Mouse (Mus musculus) stomach, postnatal 0 days (tissue): ENCODE results near the gene P3h4. TPM values are rescaled to one million over a fixed set of nuclear protein-coding genes. Genes with fewer than 3 reads are reported as not detected.

Source experiments
- ATAC-seq: fragments of 200-750 bp; cut with Nextera tagmentation; 2 replicates; pipeline ENCODE4 v1.8.0; 2017; ENCODE audit not compliant: low FRiP score, low TSS enrichment
- DNase-seq: peaks from one replicate; pipeline ENCODE4 v3.0.0-alpha.2; 2016; ENCODE audit warnings: low spot score
- H3K27ac ChIP-seq: fragments of 300-500 bp; sonication (generic); replicated peaks from 2 replicates; pipeline ENCODE4 v1.5.1; 2014; ENCODE audit warnings: mild to moderate bottlenecking, control low read depth
- H3K27me3 ChIP-seq: fragments of 300-500 bp; sonication (generic); 2 replicates; pipeline ENCODE4 v1.6.1; 2014; ENCODE audit warnings: low read length; ENCODE audit not compliant: control insufficient read depth, insufficient read depth
- H3K36me3 ChIP-seq: fragments of 300-500 bp; sonication (generic); 2 replicates; pipeline ENCODE4 v1.6.1; 2014; ENCODE audit warnings: low read length, mixed read lengths; ENCODE audit not compliant: control insufficient read depth, insufficient read depth
- H3K4me1 ChIP-seq: fragments of 300-500 bp; sonication (generic); replicated peaks from 2 replicates; pipeline ENCODE4 v1.6.1; 2014; ENCODE audit warnings: antibody characterized with exemption; ENCODE audit not compliant: control insufficient read depth, insufficient read depth
- H3K4me2 ChIP-seq: fragments of 300-500 bp; sonication (generic); replicated peaks from 2 replicates; pipeline ENCODE4 v1.6.1; 2014; ENCODE audit warnings: low read depth, mild to moderate bottlenecking, control low read depth, moderate library complexity
- H3K4me3 ChIP-seq: fragments of 300-500 bp; sonication (generic); 2 replicates; pipeline ENCODE4 v1.5.1; 2014; ENCODE audit warnings: low read depth, low read length, control low read depth
- H3K9ac ChIP-seq: fragments of 300-500 bp; sonication (generic); 2 replicates; pipeline ENCODE4 v1.6.1; 2014; ENCODE audit warnings: mild to moderate bottlenecking, low read length, control low read depth, mixed read lengths
- H3K9me3 ChIP-seq: fragments of 300-500 bp; sonication (generic); 2 replicates; pipeline ENCODE4 v1.6.1; 2016; ENCODE audit warnings: low read length; ENCODE audit not compliant: control insufficient read depth
- CTCF ChIP-seq: IDR thresholded peaks from 2 replicates; pipeline ENCODE4 v1.5.1; 2016; ENCODE audit warnings: antibody characterized with exemption, low read depth, mild to moderate bottlenecking, moderate library complexity
- EP300 ChIP-seq: optimal IDR thresholded peaks from 2 replicates; pipeline ENCODE3; 2016; ENCODE audit warnings: antibody characterized with exemption
- whole genome bisulfite sequencing: fragments of 180-500 bp; shearing (Covaris S2); extraction: QIAGEN DNeasy Blood & Tissue Kit; methylation state at CpG from one replicate; pipeline ENCODE4 v1.1.7; 2014; 5-methylcytosine and 5-hydroxymethylcytosine counted together
- polyA plus RNA-seq: library from polyadenylated mRNA; unstranded; fragments of >200 nt; fragmentation: Nextera tagmentation; extraction: Ambion mirVana; gene quantifications from 2 replicates; pipeline ENCODE4 v1.2.1, GENCODE M21; 2015

P3h4 gene
- polyA plus RNA-seq, 1 experiment from 2014 or later = 40.6 TPM

- no peak overlapping the region for H3K27ac ChIP-seq
- H3K9ac ChIP-seq = no peak overlapping the region
- TF ChIP-seq CTCF (no peak), EP300 (no peak)
- WGBS = 79% methylated on average over 4 of the region's 4 CpGs
- peaks cover 50% of the 10 kb centered on the region for H3K36me3 ChIP-seq
- no peaks in the 10 kb centered on the region for H3K9me3 ChIP-seq
- H3K4me1 ChIP-seq = no peaks in the 10 kb centered on the region
- no peak overlapping the region for H3K4me2 ChIP-seq
- no peak overlapping the region for H3K4me3 ChIP-seq
- ATAC-seq (0 out of 2 replicates have a peak, but pooled peaks have one; percentile 1), DNase-seq (no peak)
- H3K27me3 ChIP-seq = no peaks in the 10 kb centered on the region
These were observed 35.3 kb downstream of the P3h4 start for GRCm38 (mm10) chr11:100379311-100379710.

GRCm38 (mm10) chr11:100378446-100378845 is 36.2 kb downstream of the P3h4 start:
- no peaks in the 10 kb centered on the region for H3K9me3 ChIP-seq
- no peak overlapping the region for H3K27ac ChIP-seq
- 96% methylated on average over 5 of the region's 5 CpGs for WGBS
- DNase-seq (no peak), ATAC-seq (no peak)
- peaks cover 52% of the 10 kb centered on the region for H3K36me3 ChIP-seq
- no peaks in the 10 kb centered on the region for H3K27me3 ChIP-seq
- H3K4me2 ChIP-seq = no peak overlapping the region
- H3K4me1 ChIP-seq = no peaks in the 10 kb centered on the region
- no peak overlapping the region for H3K4me3 ChIP-seq
- H3K9ac ChIP-seq = no peak overlapping the region
- TF ChIP-seq CTCF (no peak), EP300 (no peak)

- H3K4me2 ChIP-seq = no peak overlapping the region
- H3K9me3 ChIP-seq = no peaks in the 10 kb centered on the region
- 95% methylated on average over 14 of the region's 14 CpGs for WGBS
- peaks cover 49% of the 10 kb centered on the region for H3K36me3 ChIP-seq
- H3K27me3 ChIP-seq = no peaks in the 10 kb centered on the region
- ATAC-seq (no peak), DNase-seq (no peak)
- H3K4me1 ChIP-seq = no peaks in the 10 kb centered on the region
- no peak overlapping the region for H3K9ac ChIP-seq
- no peak for TF ChIP-seq EP300
- H3K27ac ChIP-seq = no peak overlapping the region
- H3K4me3 ChIP-seq = no peak overlapping the region
These were observed 36.6 kb downstream of the P3h4 start for GRCm38 (mm10) chr11:100377989-100378388.

- H3K4me2 ChIP-seq = no peak overlapping the region
- no peak for ATAC-seq
- no peak overlapping the region for H3K4me3 ChIP-seq
- WGBS = 91% methylated on average over 21 of the region's 21 CpGs
- TF ChIP-seq CTCF (no peak), EP300 (no peak)
- H3K9ac ChIP-seq = no peak overlapping the region
- no peaks in the 10 kb centered on the region for H3K27me3 ChIP-seq
- no peak overlapping the region for H3K27ac ChIP-seq
- H3K36me3 ChIP-seq = peaks cover 53% of the 10 kb centered on the region
- no peaks in the 10 kb centered on the region for H3K9me3 ChIP-seq
- DNase-seq = no peak
- no peaks in the 10 kb centered on the region for H3K4me1 ChIP-seq
These were observed 37.8 kb downstream of the P3h4 start for GRCm38 (mm10) chr11:100376746-100377389.

- TF ChIP-seq EP300 (no peak), CTCF (no peak)
- Histone ChIP-seq H3K27ac (no peak overlapping the region), H3K36me3 (peaks cover 57% of the 10 kb centered on the region)
These were observed 38.6 kb downstream of the P3h4 start for GRCm38 (mm10) chr11:100376005-100376404.

GRCm38 (mm10) chr11:100375127-100375526 is 39.5 kb downstream of the P3h4 start:
- Histone ChIP-seq H3K4me3 (no peak overlapping the region), H3K4me2 (no peak overlapping the region), H3K9ac (no peak overlapping the region), H3K4me1 (no peaks in the 10 kb centered on the region), H3K27me3 (no peaks in the 10 kb centered on the region), H3K27ac (no peak overlapping the region), H3K36me3 (peaks cover 57% of the 10 kb centered on the region), H3K9me3 (no peaks in the 10 kb centered on the region)
- TF ChIP-seq EP300 = no peak
- TF ChIP-seq CTCF = no peak
- ATAC-seq = no peak
- DNase-seq = no peak
- 84% methylated on average over 9 of the region's 9 CpGs for WGBS

More at GRCm38 (mm10) chr11:100376005-100376404, 38.6 kb downstream of the P3h4 start:
- WGBS = 61% methylated on average over 4 of the region's 4 CpGs
- H3K4me1 ChIP-seq = no peaks in the 10 kb centered on the region
- no peak overlapping the region for H3K4me2 ChIP-seq
- no peak overlapping the region for H3K9ac ChIP-seq
- no peaks in the 10 kb centered on the region for H3K9me3 ChIP-seq
- ATAC-seq (no peak), DNase-seq (no peak)
- H3K4me3 ChIP-seq = no peak overlapping the region
- no peaks in the 10 kb centered on the region for H3K27me3 ChIP-seq
